Mouse (Mus musculus) E14TG2a.4 (cell line): ENCODE data around the gene E330009J07Rik.

Experiments used
- CTCF ChIP-seq: conservative IDR thresholded peaks from 2 replicates; pipeline ENCODE4 v1.5.1; 2014; ENCODE audit warnings: low read length
- NANOG ChIP-seq: IDR thresholded peaks from 2 replicates; pipeline ENCODE4 v1.6.1; 2014; ENCODE audit warnings: borderline replicate concordance, low read length, mixed read lengths
- POU5F1 ChIP-seq: IDR thresholded peaks from 2 replicates; pipeline ENCODE4 v1.6.1; 2014; ENCODE audit warnings: low read length, borderline replicate concordance

- peak; percentile 90 for TF ChIP-seq CTCF
- TF ChIP-seq POU5F1 = no peak
- no peak for TF ChIP-seq NANOG
These were observed 18.6 kb upstream of the E330009J07Rik start for GRCm38 (mm10) chr6:40454436-40455041.
